Mouse (Mus musculus) heart, embryonic 16.5 days (tissue): ENCODE data around the gene Golga5. TPM values are rescaled to one million over a fixed set of nuclear protein-coding genes. Genes with fewer than 3 reads are reported as not detected.

Experiments
- ATAC-seq: fragments of 200-750 bp; cut with Nextera tagmentation; replicated peaks from 2 replicates; pipeline ENCODE4 v1.8.0; 2017; ENCODE audit warnings: moderate number of reproducible peaks; ENCODE audit not compliant: insufficient read depth, low FRiP score; ENCODE audit errors: extremely low read depth
- H3K27ac ChIP-seq: fragments of 300-500 bp; sonication (generic); 2 replicates; pipeline ENCODE4 v1.5.1; 2014; ENCODE audit warnings: mild to moderate bottlenecking, low read length, control low read depth, moderate library complexity
- H3K27me3 ChIP-seq: fragments of 300-500 bp; sonication (generic); 2 replicates; pipeline ENCODE4 v1.6.1; 2014; ENCODE audit warnings: low read length, mixed read lengths; ENCODE audit not compliant: control insufficient read depth, insufficient read depth
- H3K36me3 ChIP-seq: fragments of 300-500 bp; sonication (generic); 2 replicates; pipeline ENCODE4 v1.6.1; 2014; ENCODE audit not compliant: control insufficient read depth, insufficient read depth
- H3K4me1 ChIP-seq: fragments of 300-500 bp; sonication (generic); 2 replicates; pipeline ENCODE4 v1.6.1; 2014; ENCODE audit warnings: low read length, mixed read lengths; ENCODE audit not compliant: control insufficient read depth, insufficient read depth
- H3K4me2 ChIP-seq: fragments of 300-500 bp; sonication (generic); 2 replicates; pipeline ENCODE4 v1.6.1; 2014; ENCODE audit warnings: low read depth, mild to moderate bottlenecking, control low read depth, low read length
- H3K4me3 ChIP-seq: fragments of 300-500 bp; sonication (generic); 2 replicates; pipeline ENCODE4 v1.5.1; 2014; ENCODE audit warnings: mild to moderate bottlenecking, control low read depth, low read length
- H3K9ac ChIP-seq: fragments of 300-500 bp; sonication (generic); 2 replicates; pipeline ENCODE4 v1.6.1; 2014; ENCODE audit warnings: low read length, control low read depth
- H3K9me3 ChIP-seq: fragments of 300-500 bp; sonication (generic); replicated peaks from 2 replicates; pipeline ENCODE4 v1.6.1; 2016; ENCODE audit warnings: low read length; ENCODE audit not compliant: control insufficient read depth
- WGBS: fragments of 180-500 bp; shearing (Covaris S2); extraction: QIAGEN DNeasy Blood & Tissue Kit; methylation state at CpG from one replicate; pipeline ENCODE4 v1.1.7; 2014; 5-methylcytosine and 5-hydroxymethylcytosine counted together
- polyA plus RNA-seq: library from polyadenylated mRNA; unstranded; fragments of >200 nt; fragmentation: Nextera tagmentation; extraction: Ambion mirVana; gene quantifications from 2 replicates; pipeline ENCODE4 v1.2.1, GENCODE M21; 2015

The Golga5 gene
- polyA plus RNA-seq, 1 experiment from 2014 or later = 26.7 TPM

GRCm38 (mm10) chr12:102426285-102426684 is 42.6 kb upstream of the Golga5 start:
- Histone ChIP-seq H3K27me3 (no peaks in the 10 kb centered on the region), H3K4me1 (peaks cover 27% of the 10 kb centered on the region), H3K4me2 (no peak overlapping the region), H3K4me3 (no peak overlapping the region), H3K9ac (no peak overlapping the region), H3K9me3 (peaks cover 3% of the 10 kb centered on the region; the same call in 1 of the 2 replicates), H3K36me3 (peaks cover 8% of the 10 kb centered on the region; the same call in 1 of the 2 replicates), H3K27ac (no peak overlapping the region)
- 80% methylated on average over 7 of the region's 7 CpGs for WGBS
- no peak for ATAC-seq

GRCm38 (mm10) chr12:102429656-102430055 is 39.3 kb upstream of the Golga5 start:
- Histone ChIP-seq H3K9me3 (peaks cover 3% of the 10 kb centered on the region; the same call in 1 of the 2 replicates), H3K9ac (no peak overlapping the region), H3K4me2 (no peak overlapping the region), H3K27ac (no peak overlapping the region), H3K4me3 (no peak overlapping the region), H3K4me1 (peaks cover 17% of the 10 kb centered on the region), H3K27me3 (no peaks in the 10 kb centered on the region), H3K36me3 (peaks cover 4% of the 10 kb centered on the region; the same call in 1 of the 2 replicates)
- no peak for ATAC-seq
- 87% methylated on average over 5 of the region's 5 CpGs for WGBS

- H3K9ac ChIP-seq = no peak overlapping the region
- ATAC-seq = no peak
- peaks cover 4% of the 10 kb centered on the region; the same call in 1 of the 2 replicates for H3K36me3 ChIP-seq
- no peak overlapping the region for H3K4me3 ChIP-seq
- no peak overlapping the region for H3K4me2 ChIP-seq
- H3K9me3 ChIP-seq = peaks cover 3% of the 10 kb centered on the region; the same call in 1 of the 2 replicates
- H3K27me3 ChIP-seq = no peaks in the 10 kb centered on the region
- no peak overlapping the region for H3K27ac ChIP-seq
- WGBS = 73% methylated on average over 4 of the region's 4 CpGs
- H3K4me1 ChIP-seq = peaks cover 14% of the 10 kb centered on the region
These were observed 38.7 kb upstream of the Golga5 start for GRCm38 (mm10) chr12:102430228-102430627.

- 54% methylated on average over 12 of the region's 12 CpGs for WGBS
- Histone ChIP-seq H3K4me2 (peak overlapping the region; percentile 35), H3K27ac (peak overlapping the region; percentile 48; the same call in 1 of the 2 replicates), H3K4me3 (no peak overlapping the region), H3K27me3 (no peaks in the 10 kb centered on the region), H3K9me3 (no peaks in the 10 kb centered on the region), H3K9ac (no peak overlapping the region), H3K36me3 (no peaks in the 10 kb centered on the region), H3K4me1 (peaks cover 17% of the 10 kb centered on the region)
- ATAC-seq = peak; percentile 41
These were observed 36.7 kb upstream of the Golga5 start for GRCm38 (mm10) chr12:102432238-102432637.

- H3K27ac ChIP-seq = no peak overlapping the region
- peaks cover 25% of the 10 kb centered on the region for H3K4me1 ChIP-seq
- no peak overlapping the region for H3K4me3 ChIP-seq
- H3K36me3 ChIP-seq = no peaks in the 10 kb centered on the region
- 83% methylated on average over 4 of the region's 4 CpGs for WGBS
- H3K27me3 ChIP-seq = no peaks in the 10 kb centered on the region
- no peak overlapping the region for H3K9ac ChIP-seq
- no peak overlapping the region for H3K4me2 ChIP-seq
- H3K9me3 ChIP-seq = no peaks in the 10 kb centered on the region
- ATAC-seq = no peak
These were observed 34.8 kb upstream of the Golga5 start for GRCm38 (mm10) chr12:102434107-102434506.

GRCm38 (mm10) chr12:102436939-102437526 is 31.9 kb upstream of the Golga5 start:
- no peaks in the 10 kb centered on the region for H3K36me3 ChIP-seq
- H3K4me3 ChIP-seq = peak overlapping the region; percentile 8; the same call in 1 of the 2 replicates
- peaks cover 22% of the 10 kb centered on the region for H3K4me1 ChIP-seq
- peak overlapping the region; percentile 1; the same call in 1 of the 2 replicates for H3K9ac ChIP-seq
- no peaks in the 10 kb centered on the region for H3K27me3 ChIP-seq
- H3K4me2 ChIP-seq = peak overlapping the region; percentile 85
- WGBS = 61% methylated on average over 10 of the region's 10 CpGs
- ATAC-seq = no peak
- H3K9me3 ChIP-seq = no peaks in the 10 kb centered on the region
- peak overlapping the region; percentile 85 for H3K27ac ChIP-seq

- no peaks in the 10 kb centered on the region for H3K9me3 ChIP-seq
- WGBS = 42% methylated on average over 5 of the region's 5 CpGs
- no peaks in the 10 kb centered on the region for H3K27me3 ChIP-seq
- peaks cover 15% of the 10 kb centered on the region for H3K4me1 ChIP-seq
- H3K4me2 ChIP-seq = peak overlapping the region; percentile 85
- ATAC-seq = peak; percentile 43
- H3K9ac ChIP-seq = peak overlapping the region; percentile 76
- peak overlapping the region; percentile 74 for H3K4me3 ChIP-seq
- H3K27ac ChIP-seq = peak overlapping the region; percentile 85
- no peaks in the 10 kb centered on the region for H3K36me3 ChIP-seq
These were observed 31.0 kb upstream of the Golga5 start for GRCm38 (mm10) chr12:102437952-102438351.

GRCm38 (mm10) chr12:102438983-102439631 is 29.8 kb upstream of the Golga5 start:
- H3K36me3 ChIP-seq = no peaks in the 10 kb centered on the region
- peak; percentile 7 for ATAC-seq
- H3K4me3 ChIP-seq = peak overlapping the region; percentile 74
- H3K27me3 ChIP-seq = no peaks in the 10 kb centered on the region
- H3K9ac ChIP-seq = peak overlapping the region; percentile 76
- H3K4me2 ChIP-seq = peak overlapping the region; percentile 85
- no peaks in the 10 kb centered on the region for H3K9me3 ChIP-seq
- WGBS = 2% methylated on average over 20 of the region's 20 CpGs
- peaks cover 10% of the 10 kb centered on the region for H3K4me1 ChIP-seq
- peak overlapping the region; percentile 85 for H3K27ac ChIP-seq

GRCm38 (mm10) chr12:102439632-102440023 is 29.3 kb upstream of the Golga5 start, which contains the start of gene Lgmn:
Gene Lgmn (minus strand): TSS chr12:102439813.
- no peaks in the 10 kb centered on the region for H3K36me3 ChIP-seq
- H3K27me3 ChIP-seq = no peaks in the 10 kb centered on the region
- ATAC-seq = peak; percentile 98
- peak within 1 kb of the TSS; percentile 76 for H3K9ac ChIP-seq
- H3K4me3 ChIP-seq = peak within 1 kb of the TSS; percentile 74
- peak within 1 kb of the TSS; percentile 85 for H3K4me2 ChIP-seq
- H3K9me3 ChIP-seq = no peaks in the 10 kb centered on the region
- H3K27ac ChIP-seq = peak within 1 kb of the TSS; percentile 85
- WGBS = under 1% methylated on average over 28 of the region's 28 CpGs
- peaks cover 10% of the 10 kb centered on the region for H3K4me1 ChIP-seq
